Mouse (Mus musculus) right cerebral cortex, postnatal 25 days (tissue): ENCODE data around the gene Zfhx2.

ENCODE experiments used
- DNase-seq: peaks from one replicate; pipeline ENCODE4 v3.0.0; 2022

Gene Zfhx2

DNA sequence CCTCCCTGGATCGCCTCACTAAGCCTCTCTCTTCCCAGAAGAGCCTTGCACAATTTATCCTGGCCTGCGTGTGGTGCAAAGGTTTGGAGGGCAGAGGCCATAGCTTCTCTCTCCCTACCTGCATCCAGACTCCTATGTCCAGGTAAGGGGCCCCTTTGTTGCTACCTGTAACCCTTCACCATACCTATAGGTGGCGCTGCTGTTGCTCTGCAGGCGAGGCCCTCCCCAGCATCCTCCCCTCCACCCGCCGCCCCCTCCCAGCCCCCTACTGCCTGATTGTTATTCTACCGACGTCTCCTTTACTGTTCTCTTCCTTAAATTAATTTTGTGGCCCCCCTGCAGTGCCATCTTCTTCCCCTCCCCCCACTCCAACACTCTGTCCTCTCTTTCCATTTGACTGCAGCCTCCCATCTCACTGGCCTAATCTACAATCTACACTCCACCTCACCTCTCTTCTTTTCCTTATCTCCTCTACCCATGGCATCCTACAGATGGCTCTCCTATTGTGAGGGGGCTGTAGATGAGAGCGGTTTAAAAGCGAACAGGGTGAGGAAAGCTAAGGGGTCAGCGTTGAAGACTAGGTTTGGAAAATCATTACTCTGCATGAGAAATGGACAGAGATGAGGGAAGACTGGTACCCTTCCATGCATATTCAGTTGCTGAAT, 63.0 kb downstream of the Zfhx2 start:
- DNase-seq: no peak

DNA sequence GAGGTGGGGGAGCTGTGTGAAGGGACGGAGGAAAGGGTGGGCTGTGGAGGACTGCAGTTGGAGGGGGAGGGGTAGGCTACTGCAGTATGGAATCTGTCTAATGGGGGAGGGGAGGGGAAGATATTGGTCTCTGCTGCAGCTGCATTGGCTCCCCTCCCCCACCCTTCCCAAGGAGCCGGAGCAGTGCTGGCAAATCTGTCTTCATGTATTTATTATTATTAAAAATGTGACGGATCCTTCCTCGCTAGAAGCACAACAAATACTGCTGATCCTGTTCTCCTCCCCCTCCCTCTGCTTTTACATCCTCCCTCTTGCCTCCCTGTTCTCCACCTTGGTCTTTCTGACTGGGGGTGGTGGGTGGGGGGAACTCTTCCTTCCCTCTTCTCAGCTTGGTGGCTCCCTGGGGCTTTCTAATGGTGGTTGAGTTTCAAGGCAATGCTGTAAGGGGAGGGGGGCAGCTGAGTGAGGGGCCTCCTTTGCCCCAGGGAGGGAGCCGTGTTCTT, 63.7 kb downstream of the Zfhx2 start:
- no peak for DNase-seq

DNA sequence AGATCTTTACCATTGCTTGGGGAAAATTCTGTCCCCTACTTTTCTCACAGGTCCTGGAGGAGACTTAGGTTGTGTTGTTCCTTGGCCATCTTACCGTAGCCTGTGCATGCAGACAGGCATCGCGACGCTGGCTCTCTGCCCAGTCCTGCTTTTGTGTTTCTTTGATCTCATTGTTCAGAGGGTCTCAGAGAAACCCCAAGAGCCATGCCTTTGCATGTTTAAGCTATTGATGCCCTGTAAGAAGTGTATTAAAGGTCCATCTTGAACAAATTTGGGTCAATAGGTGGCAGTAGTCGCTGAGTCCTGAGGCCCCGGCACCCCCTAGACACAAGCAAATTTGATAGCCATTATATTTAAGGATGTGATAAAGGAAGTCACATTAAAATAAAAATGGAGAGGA, 64.5 kb downstream of the Zfhx2 start:
- no peak for DNase-seq

DNA sequence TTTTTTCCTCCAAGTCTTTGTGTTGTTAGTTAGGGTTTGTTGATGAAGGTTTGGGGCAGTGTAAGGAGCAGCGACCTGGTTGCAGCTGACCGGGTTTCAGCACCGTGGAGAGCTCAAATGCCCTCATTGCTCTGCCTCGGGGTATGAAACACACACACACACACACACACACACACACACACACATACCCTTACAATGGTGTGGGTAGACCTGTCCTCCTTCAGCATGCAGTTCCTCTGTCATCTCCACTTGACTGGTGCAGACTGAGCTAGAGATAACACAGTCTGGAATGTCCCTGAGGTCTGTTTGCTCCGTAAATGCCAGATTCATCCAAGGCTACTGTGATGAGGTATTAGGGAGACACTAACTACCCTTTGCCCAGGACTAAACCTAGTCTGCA, 64.9 kb downstream of the Zfhx2 start:
- no peak for DNase-seq

DNA sequence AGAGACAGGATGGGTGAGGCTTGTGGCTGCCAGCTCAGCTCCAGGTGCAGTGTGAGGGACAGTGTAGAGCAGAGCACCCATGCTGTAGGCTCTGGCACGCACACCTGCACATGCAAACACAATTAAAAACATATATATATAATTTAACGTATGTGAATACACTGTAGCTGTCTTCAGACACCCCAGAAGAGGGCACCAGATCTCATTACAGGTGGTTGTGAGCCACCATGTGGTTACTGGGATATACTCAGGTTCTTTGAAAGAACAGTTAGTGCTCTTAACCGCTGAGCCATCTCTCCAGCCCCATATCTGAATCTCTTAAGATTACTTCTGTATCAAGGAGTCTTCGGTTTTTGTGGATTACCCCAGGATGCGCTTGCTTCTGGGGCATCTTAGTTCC, 66.6 kb downstream of the Zfhx2 start:
- no peak for DNase-seq

DNA sequence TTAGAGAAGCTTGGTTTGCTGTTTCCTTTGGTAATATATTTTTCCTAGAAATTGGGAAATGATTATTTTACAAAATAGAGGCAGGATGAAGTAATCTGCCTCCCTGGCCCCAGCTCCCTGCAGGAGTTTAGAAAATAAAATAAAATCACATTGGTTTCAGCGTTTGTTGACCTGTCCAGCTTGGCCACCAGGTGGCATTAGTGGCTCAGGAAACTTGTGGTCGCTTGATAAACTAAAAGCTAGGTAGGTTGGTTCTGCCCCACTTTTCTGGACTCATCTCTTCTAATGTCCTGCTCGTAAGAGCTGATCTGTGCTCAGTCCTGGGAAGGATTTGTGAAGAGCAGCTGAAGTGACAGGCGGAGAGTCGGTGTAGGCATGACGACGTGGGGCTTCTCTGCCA, 67.9 kb downstream of the Zfhx2 start:
- peak; percentile 52 for DNase-seq

DNA sequence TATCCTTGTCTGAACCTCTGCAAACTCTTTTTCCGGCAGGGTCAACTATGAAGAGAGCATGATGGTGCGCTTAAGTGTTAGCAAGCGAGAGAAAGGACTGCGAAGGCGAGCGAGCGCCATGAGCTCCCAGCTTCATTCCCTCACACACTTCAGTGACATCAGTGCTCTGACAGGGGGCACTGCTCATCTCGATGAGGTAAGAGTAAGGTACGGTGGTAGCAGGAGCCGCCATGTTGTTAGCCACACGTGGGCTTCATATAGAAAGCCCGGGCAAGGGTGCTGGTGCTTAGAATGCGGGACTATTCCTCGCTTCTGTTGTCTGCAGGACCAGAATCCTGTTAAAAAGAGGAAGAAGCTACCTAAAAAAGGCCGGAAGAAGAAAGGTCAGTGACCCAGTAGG, 69.1 kb downstream of the Zfhx2 start:
- no peak for DNase-seq

DNA sequence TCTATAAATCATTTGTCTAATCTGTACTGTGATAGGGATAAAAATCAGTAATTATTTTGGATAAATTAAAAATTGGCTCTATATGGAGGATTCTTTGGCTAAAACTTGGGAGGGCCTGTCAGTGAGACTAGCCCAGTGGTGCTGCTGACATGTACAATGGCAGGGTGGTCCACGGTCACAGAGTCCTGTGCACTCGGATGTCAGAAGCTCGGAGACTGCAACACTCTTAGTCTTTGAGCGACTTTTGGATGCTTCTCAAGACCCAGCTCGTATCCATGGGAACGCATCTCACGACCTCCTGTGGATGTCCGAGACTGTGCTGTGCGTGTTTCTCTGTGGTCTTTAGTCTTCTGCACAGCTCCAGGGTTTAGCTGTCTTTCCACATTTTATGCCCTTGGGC, 71.7 kb downstream of the Zfhx2 start:
- DNase-seq: no peak

DNA sequence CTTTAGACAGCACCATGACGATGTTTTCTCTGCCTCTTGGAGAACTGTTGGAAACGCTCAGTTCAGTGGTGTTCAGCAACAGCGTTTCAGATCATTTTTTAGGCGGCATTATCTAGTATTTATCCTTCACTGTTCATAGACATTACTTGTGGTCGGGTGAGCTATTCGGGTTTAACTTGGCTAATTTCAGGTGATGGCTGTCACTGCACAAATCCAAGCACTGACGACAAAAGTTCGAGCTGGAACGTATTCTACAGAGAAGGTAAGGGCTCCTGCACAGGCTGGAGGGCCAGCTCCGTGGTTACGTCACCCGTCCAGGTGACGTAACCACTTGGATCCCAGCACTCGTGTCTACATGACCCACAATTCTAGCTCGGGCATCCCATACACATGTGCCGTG, 75.2 kb downstream of the Zfhx2 start:
- no peak for DNase-seq

DNA sequence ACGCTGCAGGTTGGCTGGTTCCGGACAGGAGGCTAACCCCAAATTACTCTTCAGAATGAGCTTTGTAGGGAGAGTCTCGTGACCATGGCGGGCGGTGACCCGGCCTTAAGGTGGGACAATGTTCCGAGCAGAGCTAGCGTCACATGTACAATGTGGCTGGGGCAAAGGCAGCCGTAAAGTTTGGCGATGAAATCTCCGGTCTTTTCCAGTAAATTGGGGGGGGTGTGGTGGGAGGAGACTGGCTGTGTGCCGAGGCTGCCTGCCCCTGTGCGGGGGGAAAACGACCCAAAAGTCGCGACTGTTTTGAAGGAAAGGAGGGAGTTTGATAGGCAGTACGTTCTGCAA, 76.4 kb downstream of the Zfhx2 start:
- no peak for DNase-seq

DNA sequence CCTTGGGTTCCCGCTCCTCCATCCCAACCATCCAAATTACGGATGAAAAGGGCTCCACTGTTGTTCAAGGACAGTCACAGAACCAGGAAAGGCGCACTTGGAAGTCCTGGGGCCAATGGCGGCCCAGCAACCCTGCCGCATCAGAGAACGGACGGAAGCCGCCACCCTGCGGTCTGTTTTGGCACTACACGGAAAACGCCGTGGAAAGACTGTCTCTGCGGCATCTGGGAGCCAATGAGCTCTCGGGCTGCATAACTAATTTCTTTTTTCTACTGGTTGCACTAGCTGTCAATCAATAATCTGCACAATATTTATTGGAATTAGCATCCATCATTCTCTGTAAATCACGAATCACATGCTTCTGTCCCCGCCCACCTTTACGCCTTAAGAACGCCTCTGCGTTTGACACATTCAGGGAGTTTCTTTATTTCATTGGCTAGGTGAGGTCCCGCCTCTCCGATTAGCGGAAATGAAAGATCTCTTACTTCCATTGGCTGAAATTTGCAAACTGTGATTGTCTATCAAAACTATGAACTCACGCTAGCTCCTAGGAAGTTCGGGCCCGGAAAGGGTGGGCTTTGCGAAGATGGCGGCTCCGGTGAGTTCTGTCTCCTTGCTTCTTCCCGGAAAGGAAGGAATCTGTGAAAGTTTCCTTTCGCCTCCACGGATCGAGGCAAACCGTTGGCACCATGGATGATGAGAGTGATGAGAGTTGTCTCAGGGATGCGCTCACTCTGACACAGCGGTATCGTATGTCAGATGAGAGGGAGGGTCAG, 76.9 kb downstream of the Zfhx2 start, which contains the start of gene Ngdn:
Gene Ngdn, plus strand, starts transcription at position 464 of the 776 bp plus-strand sequence.
- DNase-seq: peak; percentile 98

DNA sequence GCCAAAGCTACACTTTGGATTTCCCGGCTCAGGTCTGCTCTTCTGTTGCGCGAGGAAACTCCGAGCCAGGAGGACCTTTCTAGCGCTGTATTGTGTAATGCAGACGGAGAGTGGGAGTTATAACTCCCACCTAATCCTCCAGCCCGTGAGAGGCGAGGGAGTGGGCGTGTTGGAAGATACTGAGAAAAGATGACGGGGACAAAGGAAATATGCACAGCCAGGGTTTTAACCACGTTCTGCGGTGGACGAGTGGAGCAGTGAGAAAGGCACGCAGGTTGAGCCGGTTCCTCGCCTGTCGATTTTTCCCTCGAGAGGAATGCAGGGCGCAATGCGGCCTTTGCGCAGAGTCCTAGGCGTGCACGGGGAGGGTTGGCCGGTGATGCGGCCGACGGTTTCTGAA, 77.5 kb downstream of the Zfhx2 start:
- DNase-seq: peak; percentile 79

DNA sequence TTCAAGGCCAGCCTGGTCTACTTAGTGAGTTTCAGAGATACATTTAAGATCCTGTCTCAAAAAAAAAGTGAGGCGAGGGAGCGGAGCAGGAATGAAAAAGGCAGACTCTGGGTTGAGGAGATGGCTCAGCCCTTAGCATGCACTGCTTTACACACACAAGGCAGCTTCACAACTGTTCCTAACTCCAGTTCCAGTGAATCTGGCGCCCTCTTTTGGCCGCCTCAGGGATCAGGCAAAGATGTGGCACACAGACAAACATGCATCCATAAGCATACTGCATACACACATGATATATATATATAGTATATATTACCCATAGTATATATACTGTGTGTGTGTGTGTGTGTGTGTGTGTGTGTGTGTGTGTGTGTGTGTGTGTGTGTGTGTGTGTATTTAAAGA, 81.0 kb downstream of the Zfhx2 start:
- no peak for DNase-seq
